Comparison of ENCODE assay signal across 8 mouse cellular contexts in genomic region chr15:97831242-97831986, GRCm38 (mm10). TPM values are rescaled to one million over a fixed set of nuclear protein-coding genes. Genes with fewer than 3 reads are reported as not detected.
DNase-seq lines count a peak whose midpoint lies in the region; TF ChIP-seq lines count a peak whose summit lies in the region.

No protein-coding gene starts in this region.

- peak overlapping the region; percentile 56 to 90 for H3K4me3 ChIP-seq in ES-E14 (ENCODE audit: insufficient read depth in 1 of 2, low read depth in 1 of 2, low read length in 2 of 2, poor library complexity in 1 of 2, severe bottlenecking in 1 of 2)
- peak overlapping the region; percentile 87 for H3K4me3 ChIP-seq in bone marrow, adult 2 months (replicated peaks; ENCODE audit: control insufficient read depth, low read depth, low read length)
- peak overlapping the region; percentile 97 for H3K4me3 ChIP-seq in embryonic fibroblast, embryonic 13.5 days (ENCODE audit: insufficient read depth, low read length)

- TF ChIP-seq POLR2A in bone marrow, adult 2 months (IDR thresholded peaks at IDR 0.05; ENCODE audit: borderline replicate concordance, control insufficient read depth, low read depth, low read length) = no peak; the same call in 1 of the 2 replicates
- TF ChIP-seq POLR2A in embryonic fibroblast, embryonic 13.5 days (IDR thresholded peaks at IDR 0.05; ENCODE audit: low read depth, low read length) = peak; percentile 63

- TF ChIP-seq CTCF in bone marrow, adult 2 months (IDR thresholded peaks at IDR 0.05; ENCODE audit: control insufficient read depth, insufficient read depth, low read length) = 0 out of 2 replicates have a peak, but pooled peaks have one; percentile 1
- TF ChIP-seq CTCF in embryonic fibroblast, embryonic 13.5 days (IDR thresholded peaks at IDR 0.05; ENCODE audit: borderline replicate concordance, insufficient read depth, low read length) = no peak

- no peaks in the 10 kb centered on the region for H3K9me3 ChIP-seq in ES-E14 (ENCODE audit: control insufficient read depth, insufficient read depth, low read depth, low read length)

- no peaks in the 10 kb centered on the region for H3K36me3 ChIP-seq in ES-E14 (ENCODE audit: control insufficient read depth, insufficient read depth, low read length, poor library complexity, severe bottlenecking)

- intact Hi-C loops in heart, postnatal 10 days (cut with DNase I) = no loop called here

- peak; percentile 43 for DNase-seq in ES-E14 (ENCODE audit: low read depth, low spot score)
- DNase-seq in heart, postnatal 10 days = peak; percentile 78 to 80
- peak; percentile 68 to 87 for DNase-seq in kidney, postnatal 25 days
- DNase-seq in lung, postnatal 4 days = peak; percentile 81 to 90
- DNase-seq in right cerebral cortex, postnatal 25 days = peak; percentile 70
- DNase-seq in layer of hippocampus, adult 9-11 months = no peak

- in situ Hi-C loops in ES-E14 (cut with MboI; ENCODE audit: low sequenced_read_pairs in 2 of 2, unreplicated experiment in 2 of 2) = no loop called here

- 0% methylated on average over 74 of the region's 84 CpGs for WGBS in bone marrow, adult 2 months

- peaks cover 2 to 11% of the 10 kb centered on the region in 2 experiments; a peak in 2 of 4 replicates for H3K4me1 ChIP-seq in ES-E14 (ENCODE audit: control insufficient read depth in 2 of 2, insufficient read depth in 2 of 2, low read length in 2 of 2, poor library complexity in 1 of 2)
- peaks cover 11% of the 10 kb centered on the region for H3K4me1 ChIP-seq in bone marrow, adult 2 months (ENCODE audit: control insufficient read depth, insufficient read depth, low read length)
- H3K4me1 ChIP-seq in embryonic fibroblast, embryonic 13.5 days (ENCODE audit: control insufficient read depth, insufficient read depth, low read length) = peaks cover 24% of the 10 kb centered on the region

- no peak overlapping the region; the same call in 1 of the 2 replicates for H3K27ac ChIP-seq in ES-E14 (ENCODE audit: insufficient read depth, low read depth, low read length, poor library complexity, severe bottlenecking)
- H3K27ac ChIP-seq in bone marrow, adult 2 months (ENCODE audit: control insufficient read depth, insufficient read depth, low read depth, low read length, poor library complexity) = peak overlapping the region; percentile 73
- peak overlapping the region; percentile 97 for H3K27ac ChIP-seq in embryonic fibroblast, embryonic 13.5 days (ENCODE audit: insufficient read depth, low read length)

- H3K9ac ChIP-seq in ES-E14 (ENCODE audit: insufficient read depth, low read depth, low read length, poor library complexity, severe bottlenecking) = peak overlapping the region; percentile 73

TF ChIP-seq in ES-E14, 5 proteins besides CTCF, POLR2A, EP300 and RAD21:
- peak; percentile 26; the same call in 1 of the 2 replicates for TF ChIP-seq HCFC1 (IDR thresholded peaks at IDR 0.05; ENCODE audit: borderline replicate concordance, insufficient read depth, low read length)
- no peak for TF ChIP-seq CHD2 (IDR thresholded peaks at IDR 0.05; ENCODE audit: low read depth, low read length)
- TF ChIP-seq ZNF384 (IDR thresholded peaks at IDR 0.05; ENCODE audit: low read depth, low read length) = no peak
- TF ChIP-seq ZC3H11A (IDR thresholded peaks at IDR 0.05; ENCODE audit: borderline replicate concordance, low read depth, low read length) = no peak
- no peak for TF ChIP-seq MAFK (IDR thresholded peaks at IDR 0.05; ENCODE audit: insufficient read depth, low read depth, low read length)

RNA-seq across cellular contexts. Expression of gene Hdac7, which starts 12.9 kb away (rescaled TPM):
- 4.4 and 7.4 TPM in 2 replicates for total RNA-seq in ES-E14 (2012; rRNA removed)
- 34.1 and 37.8 TPM in 2 replicates for polyA plus RNA-seq in bone marrow, adult 2 months (2011; ENCODE audit: insufficient read depth, insufficient read length, low replicate concordance, missing spikeins)
- polyA plus RNA-seq in embryonic fibroblast, embryonic 13.5 days (2011; ENCODE audit: insufficient read length, low read depth, missing spikeins) = 51.8 and 60.1 TPM in 2 replicates
- total RNA-seq in heart, postnatal 10 days (2021) = 10 to 100 TPM; 57.9 to 59.4 TPM

RNA-seq across cellular contexts. Expression of gene Slc48a1, which starts 53.1 kb away (rescaled TPM):
- total RNA-seq in ES-E14 (2012; rRNA removed) = 15.8 and 18.6 TPM in 2 replicates
- polyA plus RNA-seq in bone marrow, adult 2 months (2011; ENCODE audit: insufficient read depth, insufficient read length, low replicate concordance, missing spikeins) = 62.3 and 67.5 TPM in 2 replicates
- 136 and 167 TPM in 2 replicates for polyA plus RNA-seq in embryonic fibroblast, embryonic 13.5 days (2011; ENCODE audit: insufficient read length, low read depth, missing spikeins)
- 10 to 100 TPM; 62.0 to 71.0 TPM for total RNA-seq in heart, postnatal 10 days (2021)
